Mouse (Mus musculus): ENCODE measurements around the gene Rpgr.

DNA sequence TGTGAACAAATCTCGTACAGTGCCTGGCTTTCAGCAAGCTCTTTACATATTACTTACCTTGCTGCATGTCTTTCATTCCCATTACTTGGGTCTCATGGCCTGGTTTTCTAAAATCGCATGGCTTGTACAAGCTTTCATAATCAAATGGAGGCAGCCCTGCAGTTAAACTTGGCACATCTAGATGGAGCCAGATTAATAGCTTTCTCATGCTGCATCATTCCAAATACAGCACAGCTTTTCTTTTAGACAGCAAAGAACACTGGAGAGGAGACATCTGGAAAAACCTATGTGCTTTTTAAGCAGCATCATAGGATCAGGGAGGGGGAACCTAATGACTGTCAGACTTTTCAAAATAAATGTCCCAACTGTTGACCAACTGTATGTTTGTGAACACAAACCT, 16.3 kb upstream of the Rpgr start:
- TF ChIP-seq CTCF (IDR thresholded peaks at IDR 0.05; ENCODE audit: borderline replicate concordance, insufficient read depth, low read length) (no peak), POLR2A (IDR thresholded peaks at IDR 0.05; ENCODE audit: low read depth, low read length) (no peak)

Data from embryonic fibroblast, embryonic 13.5 days (primary cell).